Mouse (Mus musculus) heart, adult 9 months (tissue): Measurements from ENCODE around the gene Vgll4.

Experiments used
- DNase-seq, 2 experiments: peaks; one replicate each; pipeline ENCODE4 v3.0.0; 2022; ENCODE audit warnings: low spot score in 2 of 2

Vgll4 gene

GRCm38 (mm10) chr6:114969213-114970120, at the start of gene Vgll4:
Gene Vgll4, minus strand, starts transcription at chr6:114969994.
- DNase-seq = peak; percentile 33 to 42

GRCm38 (mm10) chr6:115015461-115015860, 45.7 kb upstream of the Vgll4 start:
- no peak for DNase-seq

- no peak for DNase-seq
These were observed 43.8 kb upstream of the Vgll4 start for GRCm38 (mm10) chr6:115013574-115013973.

GRCm38 (mm10) chr6:115011792-115012191, 42.0 kb upstream of the Vgll4 start:
- no peak for DNase-seq

- no peak for DNase-seq
These were observed 41.0 kb upstream of the Vgll4 start for GRCm38 (mm10) chr6:115010815-115011214.

GRCm38 (mm10) chr6:115010304-115010703, 40.5 kb upstream of the Vgll4 start:
- no peak for DNase-seq

GRCm38 (mm10) chr6:115007728-115008127, 37.9 kb upstream of the Vgll4 start:
- peak; percentile 58 to 69 for DNase-seq

- peak; percentile 65 to 72 for DNase-seq
These were observed 37.2 kb upstream of the Vgll4 start for GRCm38 (mm10) chr6:115006948-115007347.

GRCm38 (mm10) chr6:115006065-115006464, 36.3 kb upstream of the Vgll4 start:
- DNase-seq = no peak

- DNase-seq = no peak
These were observed 35.6 kb upstream of the Vgll4 start for GRCm38 (mm10) chr6:115005351-115005890.

- DNase-seq = no peak
These were observed 34.8 kb upstream of the Vgll4 start for GRCm38 (mm10) chr6:115004636-115005035.

- DNase-seq = no peak
These were observed 28.7 kb upstream of the Vgll4 start for GRCm38 (mm10) chr6:114998374-114999031.

GRCm38 (mm10) chr6:114997471-114997870, 27.7 kb upstream of the Vgll4 start:
- DNase-seq = no peak

GRCm38 (mm10) chr6:114996910-114997309, 27.1 kb upstream of the Vgll4 start:
- DNase-seq = no peak

GRCm38 (mm10) chr6:114994079-114994478, 24.3 kb upstream of the Vgll4 start:
- DNase-seq = peak in 1 of 2 experiments; percentile 33

- DNase-seq = no peak
These were observed 23.9 kb upstream of the Vgll4 start for GRCm38 (mm10) chr6:114993659-114994058.

GRCm38 (mm10) chr6:114991909-114992308, 22.1 kb upstream of the Vgll4 start:
- no peak for DNase-seq

GRCm38 (mm10) chr6:114988619-114988980, 18.8 kb upstream of the Vgll4 start:
- no peak for DNase-seq

GRCm38 (mm10) chr6:114987966-114988618, 18.3 kb upstream of the Vgll4 start:
- no peak for DNase-seq

GRCm38 (mm10) chr6:114982671-114983070, 12.9 kb upstream of the Vgll4 start:
- DNase-seq = no peak

- DNase-seq = no peak
These were observed 9.9 kb upstream of the Vgll4 start for GRCm38 (mm10) chr6:114979715-114980114.

GRCm38 (mm10) chr6:114976915-114977419, 7.2 kb upstream of the Vgll4 start:
- DNase-seq = peak in 1 of 2 experiments; percentile 38
